Mouse (Mus musculus) CD4-positive, CD25-positive, alpha-beta regulatory T cell, adult 9 weeks (primary cell): ENCODE measurements around the gene Lrit2. TPM values are rescaled to one million over a fixed set of nuclear protein-coding genes. Genes with fewer than 3 reads are reported as not detected.

Experiments
- polyA plus RNA-seq: library from polyadenylated mRNA; unstranded; fragments of 100-300 nt; shearing (Covaris generic); gene quantifications from one replicate; pipeline ENCODE4 v1.2.1, GENCODE M21; 2017

The Lrit2 gene
- not detected for polyA plus RNA-seq

DNA sequence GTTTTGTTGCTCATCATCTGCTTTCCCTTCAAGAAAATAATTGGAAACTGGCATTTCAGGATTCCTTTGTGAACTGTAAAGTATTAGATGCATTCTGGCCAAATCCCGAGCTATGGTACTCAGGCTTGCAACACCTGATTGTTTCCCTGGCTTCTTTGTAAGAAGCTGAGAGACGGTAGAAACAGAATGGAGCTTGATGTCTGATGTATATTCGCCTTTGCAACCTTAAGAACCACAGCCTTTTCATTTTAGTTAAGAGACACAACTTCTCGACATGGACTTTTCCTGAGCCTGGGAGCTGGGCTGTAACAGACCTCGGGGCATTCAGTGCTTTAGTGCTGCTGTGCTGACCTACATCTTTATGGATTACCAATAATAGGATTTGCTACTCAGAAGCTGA, at the start of gene Lrit2:
TSS of gene Lrit2 (plus strand) at position 301 of the 400 bp plus-strand sequence.

DNA sequence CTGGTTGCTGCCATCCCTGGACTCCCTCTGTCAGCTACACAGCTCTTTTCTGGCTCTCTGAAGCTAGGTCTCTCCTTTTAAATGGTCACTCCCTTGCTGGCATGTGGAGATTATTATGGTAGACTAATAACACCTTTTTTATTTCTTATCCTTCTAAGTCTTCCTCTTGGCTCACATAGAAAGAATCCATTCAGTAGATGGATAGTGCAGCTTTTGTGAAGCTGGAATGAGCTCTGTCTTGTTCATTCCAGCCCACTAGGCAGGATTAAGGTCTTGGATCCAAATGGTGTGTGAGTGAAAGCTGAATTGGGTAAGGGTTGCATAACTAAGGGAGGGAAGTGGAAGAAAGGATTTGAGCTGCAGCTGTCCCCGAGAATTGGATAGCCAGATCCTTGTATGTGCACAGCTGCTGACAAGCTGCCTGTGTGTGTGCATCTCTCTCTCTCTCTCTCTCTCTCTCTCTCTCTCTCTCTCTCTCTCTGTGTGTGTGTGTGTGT, 18.8 kb upstream of the Lrit2 start, which contains the start of gene Rgr:
TSS of gene Rgr (minus strand) at position 51 of the 497 bp plus-strand sequence.

DNA sequence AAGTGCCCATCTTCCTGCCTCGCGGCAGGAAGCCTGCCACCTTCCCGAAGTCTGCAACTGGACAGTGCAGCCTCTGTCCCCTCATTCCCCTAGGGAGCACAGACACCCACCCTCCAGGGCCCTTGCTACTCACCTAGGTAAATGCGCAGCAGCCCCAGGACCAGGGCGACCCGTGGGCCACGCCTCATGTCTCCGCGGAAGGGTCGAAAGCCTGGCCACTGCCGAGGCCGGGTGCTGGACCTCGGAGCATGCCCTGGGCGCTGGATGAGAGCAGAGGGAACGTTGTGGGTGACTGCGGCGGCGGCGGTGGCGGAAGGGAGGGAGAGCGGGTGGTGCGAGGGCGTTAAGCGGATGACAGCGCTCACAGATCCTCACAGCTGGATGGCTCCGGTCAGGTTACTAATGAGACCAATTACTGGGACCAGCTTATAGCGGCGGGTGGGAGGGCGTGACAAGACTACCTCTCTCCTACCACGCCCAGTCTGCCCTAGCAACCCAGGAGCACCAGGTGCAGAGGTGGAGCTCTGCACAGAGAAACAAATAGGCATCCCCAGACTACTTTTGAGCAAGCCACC, 30.3 kb downstream of the Lrit2 start, which contains the start of gene Cdhr1:
TSS of gene Cdhr1 (minus strand) at position 392 of the 575 bp plus-strand sequence.

DNA sequence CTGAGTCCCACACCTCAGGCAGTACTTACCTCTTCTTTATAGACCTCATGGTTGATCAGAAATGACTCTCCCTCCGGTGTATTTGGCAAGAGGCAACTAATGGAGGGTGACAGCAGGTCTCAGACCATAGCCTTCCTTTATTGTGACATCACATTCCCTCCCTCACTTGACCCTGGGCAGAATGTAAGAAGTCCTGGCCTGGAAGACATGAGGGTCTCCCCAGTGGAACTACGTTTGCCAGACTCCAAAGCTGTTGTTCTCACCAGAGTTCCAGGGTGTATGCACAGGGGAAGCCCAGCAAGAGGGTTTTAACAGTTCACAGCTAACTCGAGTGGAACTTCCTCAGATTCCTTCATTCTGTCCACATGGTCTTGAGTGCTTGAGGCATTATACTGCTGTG, 46.2 kb downstream of the Lrit2 start, which contains the start of gene 2610528A11Rik:
TSS of gene 2610528A11Rik (minus strand) at position 101 of the 400 bp plus-strand sequence.

Other genes starting within 250 kb of the Lrit2 start
- 24.3 TPM for gene Ccser2, start 99.2 kb upstream of the Lrit2 start, polyA plus RNA-seq
- not detected for gene Rgr, start 19.0 kb upstream of the Lrit2 start, polyA plus RNA-seq
- not detected for gene Lrit1, start 13.1 kb upstream of the Lrit2 start, polyA plus RNA-seq
- gene Cdhr1, start 30.4 kb downstream of the Lrit2 start, polyA plus RNA-seq = not detected
- not detected for gene 2610528A11Rik, start 46.1 kb downstream of the Lrit2 start, polyA plus RNA-seq
- gene Ghitm, start 67.3 kb downstream of the Lrit2 start, polyA plus RNA-seq = 283 TPM